Mouse (Mus musculus): ENCODE measurements around the gene Smpd3. TPM values are rescaled to one million over a fixed set of nuclear protein-coding genes. Genes with fewer than 3 reads are reported as not detected.

The Smpd3 gene
- polyA plus RNA-seq, 1 experiment from 2014 or later: 0.54 TPM

DNA sequence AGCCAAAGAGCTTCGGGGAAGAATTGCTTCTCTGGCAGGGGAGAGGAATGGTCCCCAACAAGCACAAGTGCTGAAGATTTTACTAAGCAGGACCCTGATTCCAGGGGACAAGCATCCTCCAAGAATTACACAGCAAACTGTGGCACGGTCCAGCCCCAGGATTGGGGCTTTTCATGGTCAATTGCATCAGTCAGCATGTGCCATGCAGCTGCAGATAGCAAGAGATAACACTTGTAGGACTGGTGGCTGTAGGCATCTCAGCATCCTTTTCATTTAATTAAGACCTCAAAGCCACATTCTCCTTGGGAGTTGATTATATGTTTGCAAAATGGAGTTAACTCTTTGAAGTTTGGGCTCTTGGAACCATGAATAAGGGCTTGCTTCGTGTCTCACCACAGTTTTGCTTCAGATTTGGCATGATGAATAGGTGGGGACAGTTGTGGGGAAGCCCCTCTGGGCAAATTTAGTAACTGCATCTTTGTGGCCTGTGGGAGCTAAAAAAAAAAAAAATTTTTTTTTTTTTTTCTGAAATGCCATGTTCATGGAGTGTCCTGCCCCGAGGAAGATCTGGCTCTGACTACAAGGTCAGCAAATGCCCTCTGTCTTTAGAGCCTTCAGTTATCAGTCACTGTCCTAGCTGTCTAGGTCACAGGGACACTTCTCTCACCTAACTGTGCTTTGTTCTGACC, 22.0 kb upstream of the Smpd3 start:
- WGBS (ENCODE audit: insufficient replicate concordance): 35% methylated on average over 4 of the region's 4 CpGs
- Histone ChIP-seq H3K27ac (replicated peaks) (no peak overlapping the region), H3K36me3 (replicated peaks) (no peaks in the 10 kb centered on the region), H3K4me1 (replicated peaks) (no peaks in the 10 kb centered on the region), H3K4me3 (replicated peaks) (no peak overlapping the region), H3K4me2 (no peak overlapping the region), H3K9me3 (replicated peaks) (no peaks in the 10 kb centered on the region), H3K9ac (no peak overlapping the region), H3K27me3 (no peaks in the 10 kb centered on the region)
- no peak for ATAC-seq (ENCODE audit: insufficient read depth)

DNA sequence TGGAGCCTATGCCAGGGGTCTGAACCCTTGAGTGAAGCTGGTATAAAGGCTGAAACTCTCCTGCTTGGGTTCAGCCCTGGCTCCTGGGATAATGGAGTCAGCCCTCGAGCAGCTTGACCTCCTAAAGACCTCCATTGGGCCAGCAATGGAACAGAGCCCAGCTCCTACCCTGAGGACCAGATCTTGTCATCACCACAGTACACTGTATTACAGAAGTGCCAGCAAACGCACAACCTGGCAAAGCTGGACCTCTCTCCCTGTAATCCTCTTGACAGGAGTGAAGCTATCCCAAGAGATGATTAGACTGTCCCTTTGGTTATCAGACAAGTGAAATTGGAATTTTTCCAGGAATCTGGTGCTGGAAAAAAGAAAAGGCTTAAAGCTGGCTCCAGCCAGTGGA, 13.3 kb upstream of the Smpd3 start:
- Histone ChIP-seq H3K36me3 (replicated peaks) (no peaks in the 10 kb centered on the region), H3K4me1 (replicated peaks) (no peaks in the 10 kb centered on the region), H3K4me2 (no peak overlapping the region), H3K27me3 (no peaks in the 10 kb centered on the region), H3K27ac (replicated peaks) (no peak overlapping the region), H3K9ac (no peak overlapping the region), H3K9me3 (replicated peaks) (no peaks in the 10 kb centered on the region), H3K4me3 (replicated peaks) (no peak overlapping the region)
- WGBS (ENCODE audit: insufficient replicate concordance): 40% methylated on average over 2 of the region's 2 CpGs
- ATAC-seq (ENCODE audit: insufficient read depth): no peak

DNA sequence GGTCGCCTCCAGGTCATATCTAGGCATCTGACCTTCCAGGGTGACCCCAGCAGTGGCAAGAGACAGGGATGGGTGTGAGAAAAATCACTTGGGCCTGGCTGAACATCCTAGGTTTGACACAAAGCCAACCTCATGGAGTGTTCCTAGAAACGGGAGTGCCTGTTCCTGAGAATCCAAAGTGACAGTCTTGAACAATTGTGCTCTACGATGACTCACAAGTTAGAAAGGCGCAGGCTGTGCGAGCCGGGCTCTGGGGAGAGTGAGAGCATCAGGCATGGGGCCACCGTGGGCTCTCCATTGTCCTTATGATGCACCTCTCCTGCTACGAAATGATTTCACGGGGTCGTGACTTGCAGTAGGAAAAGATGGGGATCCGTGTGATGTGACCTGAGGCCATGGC, 11.6 kb upstream of the Smpd3 start:
- Histone ChIP-seq H3K27me3 (no peaks in the 10 kb centered on the region), H3K27ac (replicated peaks) (no peak overlapping the region), H3K9me3 (replicated peaks) (no peaks in the 10 kb centered on the region), H3K4me3 (replicated peaks) (no peak overlapping the region), H3K9ac (no peak overlapping the region), H3K4me1 (replicated peaks) (no peaks in the 10 kb centered on the region), H3K36me3 (replicated peaks) (no peaks in the 10 kb centered on the region), H3K4me2 (no peak overlapping the region)
- ATAC-seq (ENCODE audit: insufficient read depth): no peak
- 56% methylated on average over 11 of the region's 11 CpGs for WGBS (ENCODE audit: insufficient replicate concordance)

DNA sequence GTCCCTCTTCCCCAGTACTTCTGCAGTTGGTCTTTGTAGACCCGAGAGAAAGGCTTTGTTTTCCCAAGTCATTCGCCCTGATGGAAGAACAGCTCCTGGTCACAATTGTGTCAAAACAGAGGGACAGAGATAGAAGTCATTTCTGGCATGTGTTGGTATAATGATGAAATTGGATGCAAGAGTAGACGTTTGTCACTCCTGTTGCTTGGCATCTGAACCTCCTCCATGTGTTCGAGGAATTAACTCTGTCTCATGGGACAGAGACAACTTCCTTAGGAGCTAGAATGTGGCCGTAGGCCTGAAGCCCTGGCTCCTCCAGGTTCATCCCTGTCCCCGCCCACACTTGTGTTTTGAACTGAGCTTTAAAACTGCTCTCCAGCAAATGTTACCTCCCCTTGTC, 8.3 kb upstream of the Smpd3 start:
- ATAC-seq (ENCODE audit: insufficient read depth): no peak
- Histone ChIP-seq H3K36me3 (replicated peaks) (no peaks in the 10 kb centered on the region), H3K4me3 (replicated peaks) (no peak overlapping the region), H3K27ac (replicated peaks) (no peak overlapping the region), H3K4me1 (replicated peaks) (no peaks in the 10 kb centered on the region), H3K4me2 (no peak overlapping the region), H3K27me3 (no peaks in the 10 kb centered on the region), H3K9ac (no peak overlapping the region; the same call in 1 of the 2 replicates), H3K9me3 (replicated peaks) (no peaks in the 10 kb centered on the region)
- 45% methylated on average over 6 of the region's 6 CpGs for WGBS (ENCODE audit: insufficient replicate concordance)

DNA sequence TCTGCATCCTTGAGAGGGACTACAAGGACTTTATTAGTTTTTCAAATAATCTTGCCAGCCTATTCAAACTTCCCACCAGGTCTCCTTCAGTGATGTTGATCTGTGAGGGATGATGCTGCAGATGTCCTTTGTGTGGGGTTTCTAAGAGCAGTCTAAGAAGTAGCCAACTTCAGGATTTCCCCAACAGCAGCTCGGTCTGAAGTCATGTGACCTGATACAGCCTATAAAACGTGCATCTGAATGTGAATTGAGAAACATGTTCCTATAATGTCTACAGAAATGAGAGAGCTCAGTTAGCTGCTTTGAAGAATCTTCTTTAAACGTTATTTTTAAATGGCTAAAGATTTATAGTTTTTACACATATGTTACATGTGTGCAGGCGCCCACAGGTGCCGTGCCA, 5.7 kb upstream of the Smpd3 start:
- H3K27me3 ChIP-seq: no peaks in the 10 kb centered on the region
- no peaks in the 10 kb centered on the region for H3K36me3 ChIP-seq (replicated peaks)
- 50% methylated on average over 5 of the region's 5 CpGs for WGBS (ENCODE audit: insufficient replicate concordance)
- no peak overlapping the region for H3K4me3 ChIP-seq (replicated peaks)
- no peak for ATAC-seq (ENCODE audit: insufficient read depth)
- no peaks in the 10 kb centered on the region; the same call in 1 of the 2 replicates for H3K4me1 ChIP-seq (replicated peaks)
- no peak overlapping the region for H3K9ac ChIP-seq
- H3K4me2 ChIP-seq: no peak overlapping the region
- H3K9me3 ChIP-seq (replicated peaks): no peaks in the 10 kb centered on the region
- no peak overlapping the region for H3K27ac ChIP-seq (replicated peaks)

DNA sequence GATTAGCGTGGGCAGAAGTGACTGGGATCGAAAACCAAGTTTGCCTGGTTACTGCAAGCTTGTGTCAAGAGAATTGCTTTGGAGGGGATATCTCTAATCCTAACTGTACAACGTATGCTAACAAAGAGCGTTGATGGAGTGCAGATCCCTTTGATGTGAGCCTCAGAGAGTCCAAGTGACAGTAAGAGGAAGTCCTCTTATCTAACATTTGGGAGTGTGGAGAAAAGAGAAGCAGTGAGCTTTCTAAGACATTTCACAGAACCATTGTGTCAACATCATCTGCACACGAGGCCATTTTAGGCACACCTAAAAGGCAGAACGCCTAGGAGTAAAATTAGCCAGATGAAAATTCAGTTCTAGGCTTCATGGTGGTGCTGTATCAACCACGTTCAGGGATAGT, 5.0 kb upstream of the Smpd3 start:
- H3K27me3 ChIP-seq: no peaks in the 10 kb centered on the region
- no peak overlapping the region for H3K4me3 ChIP-seq (replicated peaks)
- ATAC-seq (ENCODE audit: insufficient read depth): no peak
- no peaks in the 10 kb centered on the region for H3K9me3 ChIP-seq (replicated peaks)
- no peak overlapping the region for H3K4me2 ChIP-seq
- no peaks in the 10 kb centered on the region for H3K36me3 ChIP-seq (replicated peaks)
- H3K4me1 ChIP-seq (replicated peaks): no peaks in the 10 kb centered on the region; the same call in 1 of the 2 replicates
- no peak overlapping the region for H3K27ac ChIP-seq (replicated peaks)
- no peak overlapping the region for H3K9ac ChIP-seq
- WGBS (ENCODE audit: insufficient replicate concordance): 20% methylated on average over 7 of the region's 7 CpGs

DNA sequence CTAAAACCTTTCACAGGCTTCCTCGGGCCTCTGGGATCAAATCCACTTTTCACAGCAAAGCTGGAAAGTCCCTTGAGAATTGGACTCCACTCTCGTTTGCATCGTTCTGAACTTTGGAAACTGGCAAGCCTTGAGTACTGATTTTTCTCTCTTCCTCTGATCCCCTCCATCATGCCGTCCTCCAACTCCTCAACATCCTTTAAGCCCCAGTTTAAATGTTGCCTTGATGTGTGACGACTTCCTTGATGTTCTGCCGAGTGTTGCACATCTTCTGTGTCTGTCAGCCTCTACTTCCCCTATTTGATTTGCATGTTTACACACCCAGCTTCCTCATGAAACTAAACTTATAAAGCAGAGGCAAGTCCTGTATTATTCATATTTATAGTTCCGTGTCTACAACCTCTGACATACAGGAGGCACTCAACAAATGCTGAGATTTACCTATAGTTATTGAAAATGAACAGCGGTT, 987 bp upstream of the Smpd3 start:
- H3K27me3 ChIP-seq: peaks cover 34% of the 10 kb centered on the region
- ATAC-seq (ENCODE audit: insufficient read depth): no peak
- H3K4me1 ChIP-seq (replicated peaks): peaks cover 6% of the 10 kb centered on the region
- H3K36me3 ChIP-seq (replicated peaks): no peaks in the 10 kb centered on the region
- peak overlapping the region; percentile 66 for H3K4me2 ChIP-seq
- H3K9ac ChIP-seq: no peak overlapping the region
- no peaks in the 10 kb centered on the region for H3K9me3 ChIP-seq (replicated peaks)
- peak overlapping the region; percentile 54; the same call in 1 of the 2 replicates for H3K4me3 ChIP-seq (replicated peaks)
- 21% methylated on average over 8 of the region's 8 CpGs for WGBS (ENCODE audit: insufficient replicate concordance)
- no peak overlapping the region for H3K27ac ChIP-seq (replicated peaks)

DNA sequence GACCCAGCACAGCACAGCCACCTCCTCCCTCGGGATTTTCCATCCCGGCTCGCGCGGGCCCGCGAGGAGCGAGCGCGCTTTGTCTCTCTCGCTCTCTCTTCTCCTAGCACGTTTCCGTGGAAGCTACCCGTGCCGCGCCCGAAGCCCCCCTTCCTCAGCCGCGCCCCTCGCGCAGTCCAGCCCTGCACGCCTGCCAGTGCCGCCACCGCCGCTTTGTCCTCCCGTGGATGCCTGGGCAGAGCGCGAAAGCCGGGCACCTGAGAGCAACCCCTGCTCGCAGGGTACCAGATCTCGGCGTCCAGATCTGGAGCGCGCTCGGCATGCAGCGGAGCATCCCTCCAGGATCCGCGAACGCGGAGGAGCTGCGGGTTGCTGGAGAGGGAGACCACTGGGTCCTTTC, 1.2 kb downstream of the Smpd3 start:
- no peak overlapping the region for H3K4me3 ChIP-seq (replicated peaks)

DNA sequence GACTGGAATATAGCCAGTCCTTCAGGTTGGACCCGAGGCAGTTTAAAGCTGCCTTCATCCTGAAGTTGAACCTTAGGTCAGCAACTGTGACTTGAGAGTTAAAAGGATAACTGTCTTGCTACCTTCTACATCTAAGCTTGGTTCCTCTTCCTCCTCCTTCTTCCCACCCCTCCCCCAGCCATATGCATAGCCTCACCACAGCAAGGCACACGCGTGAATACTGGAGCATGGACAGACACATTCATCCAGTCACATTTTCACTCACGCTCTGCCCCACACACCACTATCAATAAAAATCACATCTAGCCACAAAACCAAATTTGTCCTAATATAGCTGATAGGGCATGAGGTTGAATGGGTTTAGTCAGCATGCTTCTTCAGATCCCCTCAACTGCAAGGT, 1.8 kb downstream of the Smpd3 start:
- H3K4me2 ChIP-seq: no peak overlapping the region
- peaks cover 6% of the 10 kb centered on the region for H3K4me1 ChIP-seq (replicated peaks)
- WGBS (ENCODE audit: insufficient replicate concordance): 55% methylated on average over 4 of the region's 4 CpGs
- no peaks in the 10 kb centered on the region for H3K36me3 ChIP-seq (replicated peaks)
- H3K9me3 ChIP-seq (replicated peaks): no peaks in the 10 kb centered on the region
- ATAC-seq (ENCODE audit: insufficient read depth): no peak
- H3K27ac ChIP-seq (replicated peaks): no peak overlapping the region
- H3K9ac ChIP-seq: no peak overlapping the region
- no peak overlapping the region for H3K4me3 ChIP-seq (replicated peaks)
- H3K27me3 ChIP-seq: peaks cover 34% of the 10 kb centered on the region

More for the DNA sequence above, 1.2 kb downstream of the Smpd3 start:
- ATAC-seq (ENCODE audit: insufficient read depth): no peak
- Histone ChIP-seq H3K9me3 (replicated peaks) (no peaks in the 10 kb centered on the region), H3K4me2 (no peak overlapping the region), H3K4me1 (replicated peaks) (peaks cover 6% of the 10 kb centered on the region), H3K36me3 (replicated peaks) (no peaks in the 10 kb centered on the region), H3K9ac (no peak overlapping the region), H3K27me3 (peaks cover 34% of the 10 kb centered on the region), H3K27ac (replicated peaks) (no peak overlapping the region)
- WGBS (ENCODE audit: insufficient replicate concordance): 7% methylated on average over 39 of the region's 41 CpGs

DNA sequence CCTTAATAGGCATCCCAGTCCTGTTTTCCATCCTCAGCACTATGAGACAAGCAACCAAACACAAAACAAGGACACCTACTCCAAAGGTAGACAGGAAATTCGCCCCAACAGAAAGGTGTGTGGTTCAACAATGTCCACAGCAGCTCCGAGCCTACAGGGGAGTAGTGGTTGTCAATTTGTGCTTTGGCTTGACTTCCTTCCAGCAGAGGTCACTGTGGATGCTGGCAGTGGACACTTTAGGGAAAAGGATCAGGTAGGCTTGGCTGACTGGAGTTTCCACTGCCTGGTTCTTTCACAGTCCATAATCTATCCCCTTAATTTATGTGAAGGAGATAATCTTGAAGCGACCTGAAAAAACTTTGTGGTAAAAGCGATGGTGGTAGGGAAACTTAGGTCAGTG, 2.6 kb downstream of the Smpd3 start:
- no peak for ATAC-seq (ENCODE audit: insufficient read depth)
- Histone ChIP-seq H3K9me3 (replicated peaks) (no peaks in the 10 kb centered on the region), H3K4me1 (replicated peaks) (peaks cover 6% of the 10 kb centered on the region), H3K27me3 (peaks cover 34% of the 10 kb centered on the region), H3K9ac (no peak overlapping the region), H3K27ac (replicated peaks) (no peak overlapping the region), H3K36me3 (replicated peaks) (no peaks in the 10 kb centered on the region), H3K4me3 (replicated peaks) (no peak overlapping the region), H3K4me2 (no peak overlapping the region)
- WGBS (ENCODE audit: insufficient replicate concordance): 45% methylated on average over 4 of the region's 4 CpGs

DNA sequence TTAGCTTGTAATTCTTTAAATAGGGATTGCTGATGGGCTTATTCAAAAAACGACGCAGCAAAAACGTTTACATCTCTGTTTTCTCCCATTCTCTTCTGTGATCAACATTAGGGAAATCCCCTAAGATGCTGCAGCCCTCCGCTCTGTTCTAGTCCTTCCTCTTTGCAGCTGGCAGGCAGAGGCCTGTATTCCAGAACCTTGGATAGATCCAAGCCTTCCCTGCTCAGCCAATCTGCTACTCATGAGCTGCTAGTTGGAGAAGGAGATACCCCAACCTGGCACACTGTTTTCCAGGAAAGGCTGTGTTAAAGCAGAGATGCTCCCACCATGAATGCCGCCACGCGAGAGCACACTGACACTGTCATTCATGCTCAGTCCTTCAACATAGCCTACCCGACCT, 4.4 kb downstream of the Smpd3 start:
- no peak overlapping the region for H3K4me2 ChIP-seq
- no peak for ATAC-seq (ENCODE audit: insufficient read depth)
- H3K4me1 ChIP-seq (replicated peaks): peaks cover 6% of the 10 kb centered on the region
- no peak overlapping the region for H3K9ac ChIP-seq
- H3K9me3 ChIP-seq (replicated peaks): no peaks in the 10 kb centered on the region
- H3K4me3 ChIP-seq (replicated peaks): no peak overlapping the region
- H3K36me3 ChIP-seq (replicated peaks): no peaks in the 10 kb centered on the region
- WGBS (ENCODE audit: insufficient replicate concordance): 32% methylated on average over 8 of the region's 8 CpGs
- peaks cover 34% of the 10 kb centered on the region for H3K27me3 ChIP-seq
- H3K27ac ChIP-seq (replicated peaks): no peak overlapping the region

DNA sequence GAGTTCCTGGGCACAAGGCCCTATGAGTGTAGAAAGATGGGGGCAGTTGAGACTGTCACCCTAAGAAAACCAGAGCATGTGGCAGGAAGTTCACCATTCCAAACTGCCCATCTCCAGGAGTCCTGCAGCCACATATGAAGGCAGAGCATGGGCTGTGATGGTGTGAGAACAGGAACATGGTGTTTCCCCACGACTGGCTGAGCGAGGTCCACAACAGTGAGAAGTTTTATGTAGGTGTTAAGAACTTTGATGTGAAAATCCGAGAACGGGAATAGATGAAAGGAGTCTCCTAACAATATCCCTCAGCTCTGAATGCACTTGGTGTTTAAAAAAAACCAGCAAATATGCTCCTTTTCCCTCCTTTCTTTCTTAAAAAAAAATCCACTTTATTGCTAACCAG, 5.3 kb downstream of the Smpd3 start:
- Histone ChIP-seq H3K27me3 (peaks cover 31% of the 10 kb centered on the region), H3K9me3 (replicated peaks) (no peaks in the 10 kb centered on the region), H3K4me1 (replicated peaks) (peaks cover 3% of the 10 kb centered on the region), H3K4me3 (replicated peaks) (no peak overlapping the region), H3K4me2 (no peak overlapping the region), H3K9ac (no peak overlapping the region), H3K36me3 (replicated peaks) (no peaks in the 10 kb centered on the region), H3K27ac (replicated peaks) (no peak overlapping the region)
- 39% methylated on average over 4 of the region's 4 CpGs for WGBS (ENCODE audit: insufficient replicate concordance)
- ATAC-seq (ENCODE audit: insufficient read depth): no peak
